Mouse (Mus musculus) C2C12 (cell line): Measurements from ENCODE around the gene Dnajc16. TPM values are rescaled to one million over a fixed set of nuclear protein-coding genes. Genes with fewer than 3 reads are reported as not detected.

Experiments used
- H3K27me3 ChIP-seq: one replicate; pipeline ENCODE4 v1.6.1; 2011; ENCODE audit not compliant: control insufficient read depth, insufficient read depth, insufficient read length
- H3K36me3 ChIP-seq: one replicate; pipeline ENCODE4 v1.6.1; 2011; ENCODE audit not compliant: control insufficient read depth, insufficient read depth
- H3K4me3 ChIP-seq: one replicate; pipeline ENCODE4 v1.5.1; 2011; ENCODE audit warnings: mild to moderate bottlenecking, control low read depth; ENCODE audit not compliant: poor library complexity, insufficient read depth, severe bottlenecking
- H3K79me2 ChIP-seq: one replicate; pipeline ENCODE4 v1.6.1; 2011; ENCODE audit not compliant: control insufficient read depth, insufficient read depth
- H3K79me3 ChIP-seq: one replicate; pipeline ENCODE4 v1.6.1; 2011; ENCODE audit warnings: low read depth, control low read depth
- H3ac ChIP-seq: one replicate; pipeline ENCODE3; 2011; ENCODE audit warnings: low read depth; ENCODE audit not compliant: control insufficient read depth, insufficient read length
- CEBPB ChIP-seq: IDR thresholded peaks from one replicate; pipeline ENCODE4 v1.6.1; 2011; ENCODE audit warnings: low read depth, mild to moderate bottlenecking, control low read depth, moderate library complexity
- CTCF ChIP-seq: IDR thresholded peaks from one replicate; pipeline ENCODE4 v1.5.1; 2011; ENCODE audit not compliant: control insufficient read depth, insufficient read depth, insufficient read length
- FOSL1 ChIP-seq: IDR thresholded peaks from one replicate; pipeline ENCODE4 v1.8.0; 2011; ENCODE audit warnings: mild to moderate bottlenecking, low read length; ENCODE audit not compliant: poor library complexity, insufficient read depth, severe bottlenecking
- MAX ChIP-seq: IDR thresholded peaks from one replicate; pipeline ENCODE4 v1.6.1; 2011; ENCODE audit warnings: mild to moderate bottlenecking, control low read depth
- MYOD1 ChIP-seq: IDR thresholded peaks from one replicate; pipeline ENCODE4 v1.6.1; 2011; ENCODE audit warnings: low read depth; ENCODE audit not compliant: control insufficient read depth, insufficient read length
- MYOG ChIP-seq: IDR thresholded peaks from one replicate; pipeline ENCODE4 v1.6.1; 2011; ENCODE audit not compliant: control insufficient read depth, insufficient read length; ENCODE audit errors: extremely low read depth
- USF1 ChIP-seq: IDR thresholded peaks from one replicate; pipeline ENCODE4 v1.6.1; 2011; ENCODE audit warnings: low read depth, mild to moderate bottlenecking, control low read depth, moderate library complexity
- polyA plus RNA-seq: library from polyadenylated mRNA; unstranded; fragments of >200 nt; fragmentation: generic; extraction: Trizol; gene quantifications from one replicate; pipeline ENCODE4 v1.2.1, GENCODE M21; 2012; ENCODE audit warnings: missing spikeins

The Dnajc16 gene
- polyA plus RNA-seq, 1 experiment, result 5.2 TPM

DNA sequence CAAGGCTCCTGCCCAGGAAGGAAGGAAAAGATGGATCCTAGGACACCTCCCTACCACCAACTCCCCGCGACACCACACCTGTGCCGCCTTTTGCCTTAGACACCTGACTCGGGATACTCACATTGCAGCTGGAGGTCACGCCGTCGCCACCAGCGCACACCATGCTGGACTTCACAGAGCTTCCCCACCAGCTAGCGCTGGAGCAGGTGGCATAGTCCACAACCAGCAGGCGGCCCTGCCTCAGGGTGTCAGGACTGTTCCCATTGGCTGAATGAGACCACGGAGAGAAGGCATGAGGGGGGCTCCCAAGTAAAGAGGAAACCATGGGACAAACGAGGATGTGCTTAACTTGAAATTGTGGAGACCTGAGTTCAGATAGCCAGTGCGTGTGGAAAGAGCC lies 28.1 kb upstream of the Dnajc16 start:
- no peak overlapping the region for H3ac ChIP-seq
- H3K4me3 ChIP-seq, result no peak overlapping the region
- H3K79me2 ChIP-seq, result no peaks in the 10 kb centered on the region
- no peaks in the 10 kb centered on the region for H3K36me3 ChIP-seq
- TF ChIP-seq CTCF (no peak), FOSL1 (no peak), MYOG (no peak), USF1 (no peak), MYOD1 (no peak), MAX (no peak), CEBPB (no peak)
- no peaks in the 10 kb centered on the region for H3K79me3 ChIP-seq
- H3K27me3 ChIP-seq, result no peaks in the 10 kb centered on the region

DNA sequence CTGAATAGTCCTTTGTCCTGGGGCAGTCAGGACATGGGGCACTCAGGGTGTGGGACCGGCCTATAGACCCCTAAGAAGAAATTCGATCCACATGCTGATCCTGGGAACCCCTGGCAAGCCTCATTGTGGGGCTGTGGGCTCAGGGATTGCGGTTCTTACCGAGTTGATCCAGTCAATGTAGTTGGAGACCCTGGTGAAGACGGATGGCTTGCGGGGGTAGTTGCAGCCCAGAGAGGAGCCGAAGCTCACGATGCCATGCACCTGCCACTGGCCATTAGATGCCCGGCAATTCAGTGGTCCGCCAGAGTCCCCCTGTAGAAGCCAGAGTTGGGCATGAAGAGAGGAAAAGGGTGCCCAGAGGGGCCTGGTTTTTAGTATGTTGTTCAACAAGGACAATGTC lies 27.0 kb upstream of the Dnajc16 start:
- Histone ChIP-seq H3K79me3 (no peaks in the 10 kb centered on the region), H3K36me3 (no peaks in the 10 kb centered on the region), H3K27me3 (no peaks in the 10 kb centered on the region), H3ac (no peak overlapping the region), H3K4me3 (no peak overlapping the region), H3K79me2 (no peaks in the 10 kb centered on the region)
- TF ChIP-seq MAX (no peak), CTCF (no peak), USF1 (no peak), CEBPB (no peak), FOSL1 (no peak), MYOD1 (no peak), MYOG (no peak)

DNA sequence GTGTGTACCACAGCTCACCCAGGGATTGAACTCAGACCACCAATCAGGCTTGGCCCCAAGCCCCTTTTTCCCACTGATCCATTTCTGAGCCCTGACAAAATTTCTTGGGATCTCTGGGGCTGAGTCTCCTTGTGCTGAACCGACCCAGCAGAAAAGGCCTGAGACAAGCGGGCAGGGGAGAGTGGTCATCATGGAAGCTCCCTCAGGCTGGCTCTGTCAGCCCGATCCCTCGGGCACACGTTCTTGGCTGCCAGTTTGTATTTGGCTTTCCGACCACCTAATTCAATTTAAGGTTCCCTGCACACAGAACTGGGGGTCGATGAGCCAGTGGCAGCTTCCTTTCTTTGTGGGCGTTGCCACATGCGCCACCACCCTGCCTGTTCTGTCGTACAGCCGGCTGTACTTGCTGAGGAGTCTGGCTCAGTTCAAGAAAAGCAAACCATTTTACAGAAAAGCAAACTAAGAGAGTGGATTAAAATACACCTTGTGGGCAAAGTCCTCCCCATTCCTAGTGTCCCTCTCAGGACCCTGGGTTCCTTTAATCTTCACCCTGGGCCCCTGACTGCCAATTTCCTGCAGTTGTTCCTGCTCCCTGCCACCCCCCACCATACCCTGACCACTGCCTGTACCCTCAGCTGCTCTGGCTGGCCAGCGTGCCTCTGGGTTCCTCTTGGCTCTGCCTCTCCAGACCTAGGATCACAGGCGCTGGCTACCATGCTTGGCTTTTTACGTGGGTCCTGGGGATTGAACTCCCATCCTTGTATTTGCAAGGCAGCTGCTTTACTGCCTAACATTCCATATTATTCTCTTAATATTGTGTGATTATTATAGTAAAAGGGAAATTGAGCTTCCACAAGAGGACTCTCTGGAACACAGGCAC lies 26.3 kb upstream of the Dnajc16 start:
- Histone ChIP-seq H3K36me3 (no peaks in the 10 kb centered on the region), H3K79me2 (no peaks in the 10 kb centered on the region), H3K79me3 (no peaks in the 10 kb centered on the region), H3K4me3 (no peak overlapping the region), H3ac (no peak overlapping the region), H3K27me3 (no peaks in the 10 kb centered on the region)
- TF ChIP-seq FOSL1 (no peak), CTCF (no peak), MYOG (no peak), MYOD1 (no peak), MAX (no peak), USF1 (no peak), CEBPB (no peak)

DNA sequence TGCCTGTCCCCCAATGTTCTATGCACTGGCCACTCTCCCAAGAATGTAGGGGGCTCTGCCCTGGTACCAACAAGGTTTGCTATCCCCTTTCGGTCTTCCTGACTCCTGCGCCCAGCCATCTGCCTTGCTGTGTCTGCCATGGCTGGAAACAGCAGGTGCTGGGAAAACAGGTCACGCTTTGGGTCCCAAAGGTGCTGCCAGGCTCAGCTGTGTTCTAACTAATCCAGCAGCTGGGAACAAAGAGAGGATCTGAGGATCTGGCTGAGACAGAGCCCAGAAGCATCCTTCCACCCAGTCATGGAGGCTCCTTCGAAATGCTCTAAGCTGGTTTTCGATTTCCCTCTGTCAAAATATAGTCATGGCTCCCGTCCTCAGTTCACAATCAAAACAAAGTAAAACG lies 25.5 kb upstream of the Dnajc16 start:
- no peaks in the 10 kb centered on the region for H3K79me2 ChIP-seq
- H3K27me3 ChIP-seq, result no peaks in the 10 kb centered on the region
- TF ChIP-seq MYOD1, result no peak
- TF ChIP-seq USF1, result no peak
- no peak for TF ChIP-seq MYOG
- no peak for TF ChIP-seq CTCF
- TF ChIP-seq MAX, result no peak
- TF ChIP-seq FOSL1, result no peak
- TF ChIP-seq CEBPB, result no peak
- no peak overlapping the region for H3ac ChIP-seq
- H3K36me3 ChIP-seq, result no peaks in the 10 kb centered on the region
- H3K79me3 ChIP-seq, result no peaks in the 10 kb centered on the region
- H3K4me3 ChIP-seq, result no peak overlapping the region

DNA sequence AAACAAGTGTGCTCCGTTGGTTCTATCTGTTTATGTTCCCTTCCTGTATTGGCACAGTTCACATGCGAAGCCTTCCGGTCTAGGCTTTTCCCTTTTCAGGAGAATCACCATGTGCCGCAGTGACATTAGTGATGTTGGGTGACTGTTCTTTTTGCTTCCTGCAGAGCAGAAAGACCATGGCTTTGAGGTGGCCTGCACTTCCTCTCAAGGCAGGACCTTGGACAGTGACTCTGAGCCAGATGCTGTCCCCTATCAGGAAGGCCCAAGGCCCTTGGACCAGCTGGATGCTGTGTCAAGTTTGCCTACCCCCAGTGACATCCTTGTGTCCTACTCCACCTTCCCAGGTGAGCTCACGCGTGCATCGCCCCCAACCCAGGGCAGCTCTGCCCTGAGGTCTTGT lies 20.6 kb upstream of the Dnajc16 start:
- TF ChIP-seq USF1 (no peak), CEBPB (no peak), MAX (no peak), MYOD1 (no peak), FOSL1 (no peak), CTCF (no peak), MYOG (no peak)

More for the DNA sequence above, 20.6 kb upstream of the Dnajc16 start:
- H3K79me2 ChIP-seq, result no peaks in the 10 kb centered on the region
- no peaks in the 10 kb centered on the region for H3K79me3 ChIP-seq
- H3K27me3 ChIP-seq, result no peaks in the 10 kb centered on the region
- H3ac ChIP-seq, result no peak overlapping the region
- H3K36me3 ChIP-seq, result peaks cover 9% of the 10 kb centered on the region
- H3K4me3 ChIP-seq, result no peak overlapping the region
